Mouse (Mus musculus): ENCODE measurements around the gene Sit1.

The Sit1 gene

GRCm38 (mm10) chr4:43465935-43466334 lies 17.6 kb downstream of the Sit1 start:
- DNase-seq = no peak

GRCm38 (mm10) chr4:43463102-43463501 lies 20.4 kb downstream of the Sit1 start:
- DNase-seq = no peak

GRCm38 (mm10) chr4:43457124-43457523 lies 26.4 kb downstream of the Sit1 start:
- no peak for DNase-seq

- no peak for DNase-seq
Measured at GRCm38 (mm10) chr4:43456470-43456869, 27.1 kb downstream of the Sit1 start.

- DNase-seq = no peak
Measured at GRCm38 (mm10) chr4:43454041-43454836, 29.3 kb downstream of the Sit1 start, which contains the start of gene Cd72. Gene Cd72 (minus strand): TSS chr4:43454628.

- DNase-seq = no peak
Measured at GRCm38 (mm10) chr4:43453413-43453812, 30.1 kb downstream of the Sit1 start.

GRCm38 (mm10) chr4:43452315-43452714 lies 31.2 kb downstream of the Sit1 start:
- DNase-seq = no peak

GRCm38 (mm10) chr4:43448554-43448953 lies 35.0 kb downstream of the Sit1 start:
- no peak for DNase-seq

GRCm38 (mm10) chr4:43447251-43447650 lies 36.3 kb downstream of the Sit1 start:
- no peak for DNase-seq

GRCm38 (mm10) chr4:43443511-43443910 lies 40.0 kb downstream of the Sit1 start:
- DNase-seq = no peak

GRCm38 (mm10) chr4:43442456-43443361 lies 40.8 kb downstream of the Sit1 start:
- peak; percentile 81 for DNase-seq

- peak; percentile 99 for DNase-seq
Measured at GRCm38 (mm10) chr4:43442044-43442443, 41.5 kb downstream of the Sit1 start.

- DNase-seq = no peak
Measured at GRCm38 (mm10) chr4:43441639-43442038, 41.9 kb downstream of the Sit1 start, which contains the start of gene Tesk1. Gene Tesk1 (plus strand): TSS chr4:43441939.

GRCm38 (mm10) chr4:43432832-43433231 lies 50.7 kb downstream of the Sit1 start:
- no peak for DNase-seq

Measured in right cerebral cortex, postnatal 25 days (tissue).